Mouse (Mus musculus) thymus, postnatal 10 days (tissue): Measurements from ENCODE around the gene Polg2.
"Not testable (repeated sequence)": the region's sequence is repeated elsewhere in the genome, so short reads cannot be mapped to it uniquely, and the experiment has no call there.

Experiments
- DNase-seq, 2 experiments: peaks; one replicate each; pipeline ENCODE4 v3.0.0; 2021; ENCODE audit warnings: low spot score in 2 of 2

Gene Polg2

GRCm38 (mm10) chr11:106762139-106762799 is 17.1 kb downstream of the Polg2 start:
- peak; percentile 31 to 32 for DNase-seq

GRCm38 (mm10) chr11:106760511-106760910 is 18.8 kb downstream of the Polg2 start:
- DNase-seq: no peak

- no peak for DNase-seq
These were observed 20.3 kb downstream of the Polg2 start for GRCm38 (mm10) chr11:106759028-106759427.

- no peak for DNase-seq
These were observed 23.8 kb downstream of the Polg2 start for GRCm38 (mm10) chr11:106755583-106755982.

GRCm38 (mm10) chr11:106753314-106753713 is 26.0 kb downstream of the Polg2 start:
- no peak for DNase-seq

GRCm38 (mm10) chr11:106752103-106752502 is 27.2 kb downstream of the Polg2 start:
- peak; percentile 48 to 49 for DNase-seq

GRCm38 (mm10) chr11:106751039-106752018 is 28.0 kb downstream of the Polg2 start, which contains the start of gene Milr1:
TSS of gene Milr1 (plus strand) at chr11:106751226.
- DNase-seq: peak in 1 of 2 experiments; percentile 11

GRCm38 (mm10) chr11:106750121-106750751 is 29.1 kb downstream of the Polg2 start, which contains the start of gene Pecam1:
TSS of gene Pecam1 (minus strand) at chr11:106750628.
- peak; percentile 64 to 67 for DNase-seq

GRCm38 (mm10) chr11:106749557-106750120 is 29.7 kb downstream of the Polg2 start:
- DNase-seq: not testable (repeated sequence)

- DNase-seq: no peak
These were observed 34.4 kb downstream of the Polg2 start for GRCm38 (mm10) chr11:106744949-106745348.

GRCm38 (mm10) chr11:106742388-106742841 is 36.9 kb downstream of the Polg2 start:
- no peak for DNase-seq

GRCm38 (mm10) chr11:106741826-106742225 is 37.5 kb downstream of the Polg2 start:
- DNase-seq: no peak

GRCm38 (mm10) chr11:106741232-106741631 is 38.1 kb downstream of the Polg2 start:
- no peak for DNase-seq

- not testable (repeated sequence) for DNase-seq
These were observed 38.6 kb downstream of the Polg2 start for GRCm38 (mm10) chr11:106740724-106741123.

- DNase-seq: no peak
These were observed 40.2 kb downstream of the Polg2 start for GRCm38 (mm10) chr11:106739116-106739515.

- DNase-seq: no peak
These were observed 42.1 kb downstream of the Polg2 start for GRCm38 (mm10) chr11:106737178-106737621.

- no peak for DNase-seq
These were observed 42.7 kb downstream of the Polg2 start for GRCm38 (mm10) chr11:106736614-106737013.

- no peak for DNase-seq
These were observed 48.6 kb downstream of the Polg2 start for GRCm38 (mm10) chr11:106730714-106731113.

- DNase-seq: no peak
These were observed 49.7 kb downstream of the Polg2 start for GRCm38 (mm10) chr11:106729656-106730055.

- no peak for DNase-seq
These were observed 50.7 kb downstream of the Polg2 start for GRCm38 (mm10) chr11:106728402-106729366.
